Mouse (Mus musculus) testis, adult 2 months (tissue): ENCODE measurements around the gene Tnn.

Experiments
- CTCF ChIP-seq: fragments of 200-500 bp; IDR thresholded peaks from 2 replicates; pipeline ENCODE4 v1.5.1; 2012; ENCODE audit warnings: low read depth, mild to moderate bottlenecking, inconsistent platforms, low read length, moderate library complexity; ENCODE audit not compliant: control insufficient read depth, insufficient read depth, insufficient replicate concordance
- POLR2A ChIP-seq: fragments of 200-500 bp; IDR thresholded peaks from 2 replicates; pipeline ENCODE4 v1.6.1; 2012; ENCODE audit warnings: low read depth, mild to moderate bottlenecking, inconsistent platforms, low read length, moderate library complexity; ENCODE audit not compliant: control insufficient read depth

DNA sequence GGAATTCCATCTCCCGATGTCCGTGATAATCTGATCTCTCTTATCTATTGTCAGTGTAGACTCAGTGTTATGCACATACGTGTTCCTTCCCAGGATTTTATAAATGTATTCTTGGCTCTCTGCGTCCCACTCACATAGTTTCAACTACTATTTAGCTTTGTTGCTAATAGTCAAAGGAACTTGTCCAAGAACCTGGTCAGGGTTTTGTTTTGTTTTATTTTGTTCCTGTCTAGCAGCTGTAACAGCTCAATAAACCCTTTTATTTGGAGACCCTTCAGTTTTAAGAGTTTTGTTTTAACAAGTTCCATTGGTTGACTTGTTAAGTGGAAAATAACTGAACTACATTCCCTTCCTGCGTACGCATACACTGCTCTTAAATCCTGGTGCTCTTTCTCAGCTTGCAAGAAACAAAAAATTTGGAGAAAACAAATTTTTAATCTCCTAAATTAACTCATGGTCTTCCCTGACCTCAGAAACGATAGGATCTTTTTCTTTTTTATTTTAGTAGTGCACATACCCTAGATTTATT is 17.0 kb downstream of the Tnn start:
- TF ChIP-seq POLR2A (no peak), CTCF (no peak)
